Mouse (Mus musculus) ES-Bruce4 (cell line): ENCODE measurements at regions not wholly inside any gene's neighbourhood (a gene's known extent, or its start where the extent isn't known, plus 50 kb on each side); places are given as distances from the start of the nearest gene placed in this dataset.

Experiments used
- CTCF ChIP-seq: IDR thresholded peaks from one replicate; pipeline ENCODE4 v1.8.1; 2011; ENCODE audit warnings: low read depth, low read length
- EP300 ChIP-seq: IDR thresholded peaks from 2 replicates; pipeline ENCODE4 v1.6.1; 2011; ENCODE audit warnings: low read depth, low read length; ENCODE audit not compliant: insufficient read depth
- POLR2A ChIP-seq: IDR thresholded peaks from one replicate; pipeline ENCODE4 v1.8.1; 2011; ENCODE audit warnings: low read length; ENCODE audit not compliant: insufficient read depth

- TF ChIP-seq POLR2A: no peak
- TF ChIP-seq CTCF: no peak
- TF ChIP-seq EP300: no peak
These were observed 110.7 kb upstream of the Ajap1 start for GRCm38 (mm10) chr4:153593291-153593690.
